Mouse (Mus musculus): ENCODE measurements around the gene Fgg. TPM values are rescaled to one million over a fixed set of nuclear protein-coding genes. Genes with fewer than 3 reads are reported as not detected.

Gene Fgg
- polyA plus RNA-seq, 1 experiment from 2014 or later, result not detected

GRCm38 (mm10) chr3:83013951-83014350 is 6.4 kb downstream of the Fgg start:
- DNase-seq (ENCODE audit: low spot score), result no peak
- Histone ChIP-seq H3K4me2 (replicated peaks) (no peak overlapping the region), H3K27me3 (ENCODE audit: control insufficient read depth, insufficient read depth, low read length) (no peaks in the 10 kb centered on the region), H3K27ac (no peak overlapping the region), H3K9ac (no peak overlapping the region), H3K4me1 (replicated peaks; ENCODE audit: control insufficient read depth, insufficient read depth, low read length) (0 out of 2 replicates have a peak, but pooled peaks cover 4% of the 10 kb centered on the region), H3K4me3 (replicated peaks; ENCODE audit: low read length) (no peak overlapping the region), H3K36me3 (replicated peaks; ENCODE audit: control insufficient read depth, insufficient read depth) (no peaks in the 10 kb centered on the region), H3K9me3 (ENCODE audit: control insufficient read depth, low read length) (no peaks in the 10 kb centered on the region)
- no peak for ATAC-seq (ENCODE audit: low FRiP score)
- WGBS, result 91% methylated on average over 10 of the region's 10 CpGs

- no peaks in the 10 kb centered on the region for H3K9me3 ChIP-seq (ENCODE audit: control insufficient read depth, low read length)
- H3K27ac ChIP-seq, result no peak overlapping the region
- H3K36me3 ChIP-seq (replicated peaks; ENCODE audit: control insufficient read depth, insufficient read depth), result no peaks in the 10 kb centered on the region
- 74% methylated on average over 1 of the region's 1 CpGs for WGBS
- ATAC-seq (ENCODE audit: low FRiP score), result no peak
- H3K4me2 ChIP-seq (replicated peaks), result no peak overlapping the region
- H3K4me1 ChIP-seq (replicated peaks; ENCODE audit: control insufficient read depth, insufficient read depth, low read length), result 0 out of 2 replicates have a peak, but pooled peaks cover 4% of the 10 kb centered on the region
- H3K9ac ChIP-seq, result no peak overlapping the region
- no peaks in the 10 kb centered on the region for H3K27me3 ChIP-seq (ENCODE audit: control insufficient read depth, insufficient read depth, low read length)
- no peak for DNase-seq (ENCODE audit: low spot score)
- no peak overlapping the region for H3K4me3 ChIP-seq (replicated peaks; ENCODE audit: low read length)
Measured at GRCm38 (mm10) chr3:83016236-83016635, 8.7 kb downstream of the Fgg start.

- Histone ChIP-seq H3K36me3 (replicated peaks; ENCODE audit: control insufficient read depth, insufficient read depth) (no peaks in the 10 kb centered on the region), H3K9me3 (ENCODE audit: control insufficient read depth, low read length) (no peaks in the 10 kb centered on the region), H3K27ac (no peak overlapping the region), H3K4me1 (replicated peaks; ENCODE audit: control insufficient read depth, insufficient read depth, low read length) (no peaks in the 10 kb centered on the region), H3K9ac (no peak overlapping the region), H3K4me3 (replicated peaks; ENCODE audit: low read length) (no peak overlapping the region), H3K4me2 (replicated peaks) (no peak overlapping the region), H3K27me3 (ENCODE audit: control insufficient read depth, insufficient read depth, low read length) (no peaks in the 10 kb centered on the region)
- DNase-seq (ENCODE audit: low spot score) (no peak), ATAC-seq (ENCODE audit: low FRiP score) (no peak)
- WGBS, result 88% methylated on average over 2 of the region's 2 CpGs
Measured at GRCm38 (mm10) chr3:83020387-83020786, 12.9 kb downstream of the Fgg start.

GRCm38 (mm10) chr3:83021176-83021575 is 13.7 kb downstream of the Fgg start:
- ATAC-seq (ENCODE audit: low FRiP score), result no peak
- H3K27ac ChIP-seq, result no peak overlapping the region
- no peaks in the 10 kb centered on the region for H3K36me3 ChIP-seq (replicated peaks; ENCODE audit: control insufficient read depth, insufficient read depth)
- no peaks in the 10 kb centered on the region for H3K9me3 ChIP-seq (ENCODE audit: control insufficient read depth, low read length)
- no peak for DNase-seq (ENCODE audit: low spot score)
- H3K4me1 ChIP-seq (replicated peaks; ENCODE audit: control insufficient read depth, insufficient read depth, low read length), result no peaks in the 10 kb centered on the region
- H3K9ac ChIP-seq, result no peak overlapping the region
- no peak overlapping the region for H3K4me2 ChIP-seq (replicated peaks)
- no peaks in the 10 kb centered on the region for H3K27me3 ChIP-seq (ENCODE audit: control insufficient read depth, insufficient read depth, low read length)
- 92% methylated on average over 5 of the region's 5 CpGs for WGBS
- no peak overlapping the region for H3K4me3 ChIP-seq (replicated peaks; ENCODE audit: low read length)

- ATAC-seq (ENCODE audit: low FRiP score) (no peak), DNase-seq (ENCODE audit: low spot score) (no peak)
- Histone ChIP-seq H3K9me3 (ENCODE audit: control insufficient read depth, low read length) (no peaks in the 10 kb centered on the region), H3K27ac (no peak overlapping the region), H3K4me1 (replicated peaks; ENCODE audit: control insufficient read depth, insufficient read depth, low read length) (no peaks in the 10 kb centered on the region), H3K36me3 (replicated peaks; ENCODE audit: control insufficient read depth, insufficient read depth) (no peaks in the 10 kb centered on the region), H3K4me2 (replicated peaks) (no peak overlapping the region), H3K4me3 (replicated peaks; ENCODE audit: low read length) (no peak overlapping the region), H3K9ac (no peak overlapping the region), H3K27me3 (ENCODE audit: control insufficient read depth, insufficient read depth, low read length) (no peaks in the 10 kb centered on the region)
- 67% methylated on average over 6 of the region's 6 CpGs for WGBS
Measured at GRCm38 (mm10) chr3:83025036-83025435, 17.5 kb downstream of the Fgg start.

GRCm38 (mm10) chr3:83025475-83026301 is 18.2 kb downstream of the Fgg start, which contains the start of gene Fga:
Gene Fga (plus strand): TSS chr3:83026076.
- ATAC-seq (ENCODE audit: low FRiP score) (no peak), DNase-seq (ENCODE audit: low spot score) (no peak)
- H3K9me3 ChIP-seq (ENCODE audit: control insufficient read depth, low read length), result no peaks in the 10 kb centered on the region
- H3K27me3 ChIP-seq (ENCODE audit: control insufficient read depth, insufficient read depth, low read length), result no peaks in the 10 kb centered on the region
- 81% methylated on average over 9 of the region's 9 CpGs for WGBS
- no peaks in the 10 kb centered on the region for H3K36me3 ChIP-seq (replicated peaks; ENCODE audit: control insufficient read depth, insufficient read depth)
- H3K27ac ChIP-seq, result no peak within 1 kb of the TSS
- H3K4me1 ChIP-seq (replicated peaks; ENCODE audit: control insufficient read depth, insufficient read depth, low read length), result no peaks in the 10 kb centered on the region
- no peak within 1 kb of the TSS for H3K4me3 ChIP-seq (replicated peaks; ENCODE audit: low read length)
- H3K9ac ChIP-seq, result no peak within 1 kb of the TSS
- H3K4me2 ChIP-seq (replicated peaks), result no peak within 1 kb of the TSS

DNA sequence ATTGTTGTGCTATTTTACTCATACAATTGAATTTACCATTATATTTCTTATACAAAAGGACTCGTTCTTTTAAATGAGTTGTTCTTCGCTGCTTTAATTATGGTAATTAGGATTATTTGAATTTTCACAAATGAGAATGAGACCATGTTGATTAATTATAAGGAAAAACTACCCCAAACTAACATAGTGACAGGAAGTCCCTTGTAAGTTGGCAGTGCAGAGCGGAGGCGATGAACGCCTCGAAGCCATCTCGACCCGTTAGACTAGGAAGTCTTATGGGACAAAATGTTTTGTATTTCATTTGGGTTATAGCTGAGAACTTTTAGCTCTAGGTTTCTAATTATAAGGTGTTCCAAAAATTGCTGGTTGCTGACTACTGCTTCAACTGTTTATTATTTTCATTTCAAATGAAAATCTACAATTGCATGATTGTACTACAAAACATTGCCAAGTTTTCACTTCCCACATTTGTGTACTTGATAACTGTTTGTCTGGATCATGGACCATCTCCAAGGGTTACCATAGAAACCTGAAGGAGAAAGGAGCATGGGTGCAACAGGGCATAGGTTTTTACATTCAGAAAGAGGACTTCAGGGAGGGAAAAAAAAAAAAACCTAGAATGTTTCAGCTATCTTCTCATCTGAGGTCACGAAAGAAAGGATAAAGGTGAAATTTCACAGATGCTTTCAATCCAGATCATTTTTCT is 20.2 kb downstream of the Fgg start:
- no peak overlapping the region for H3K9ac ChIP-seq
- no peaks in the 10 kb centered on the region for H3K9me3 ChIP-seq (ENCODE audit: control insufficient read depth, low read length)
- no peak overlapping the region for H3K27ac ChIP-seq
- H3K4me2 ChIP-seq (replicated peaks), result no peak overlapping the region
- H3K4me3 ChIP-seq (replicated peaks; ENCODE audit: low read length), result no peak overlapping the region
- H3K36me3 ChIP-seq (replicated peaks; ENCODE audit: control insufficient read depth, insufficient read depth), result no peaks in the 10 kb centered on the region
- DNase-seq (ENCODE audit: low spot score) (no peak), ATAC-seq (ENCODE audit: low FRiP score) (no peak)
- WGBS, result 88% methylated on average over 9 of the region's 9 CpGs
- H3K27me3 ChIP-seq (ENCODE audit: control insufficient read depth, insufficient read depth, low read length), result no peaks in the 10 kb centered on the region
- no peaks in the 10 kb centered on the region for H3K4me1 ChIP-seq (replicated peaks; ENCODE audit: control insufficient read depth, insufficient read depth, low read length)

DNA sequence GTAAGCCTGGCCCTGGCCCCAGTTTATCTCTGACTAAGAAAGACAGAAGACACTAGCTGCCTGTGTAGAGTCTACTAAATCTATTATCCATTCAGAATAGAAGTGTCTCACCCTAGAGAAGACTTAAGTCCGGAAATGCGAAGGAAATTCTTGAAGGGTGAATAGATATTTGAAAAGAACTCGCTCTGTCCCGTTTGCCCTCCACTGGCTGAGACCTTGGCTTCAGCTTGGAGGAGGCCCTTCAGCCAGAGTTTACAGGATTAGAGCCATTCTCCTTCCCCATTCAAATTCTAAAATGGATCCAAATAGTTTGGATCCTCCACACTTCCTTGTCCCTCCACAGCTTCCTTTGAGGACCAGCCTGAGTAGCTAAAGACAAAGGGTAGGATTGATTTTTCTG is 22.8 kb downstream of the Fgg start:
- Histone ChIP-seq H3K9me3 (ENCODE audit: control insufficient read depth, low read length) (no peaks in the 10 kb centered on the region), H3K36me3 (replicated peaks; ENCODE audit: control insufficient read depth, insufficient read depth) (no peaks in the 10 kb centered on the region), H3K9ac (no peak overlapping the region), H3K4me2 (replicated peaks) (no peak overlapping the region), H3K4me3 (replicated peaks; ENCODE audit: low read length) (no peak overlapping the region), H3K4me1 (replicated peaks; ENCODE audit: control insufficient read depth, insufficient read depth, low read length) (no peaks in the 10 kb centered on the region), H3K27ac (no peak overlapping the region), H3K27me3 (ENCODE audit: control insufficient read depth, insufficient read depth, low read length) (no peaks in the 10 kb centered on the region)
- ATAC-seq (ENCODE audit: low FRiP score), result no peak
- WGBS, result 84% methylated on average over 4 of the region's 4 CpGs
- DNase-seq (ENCODE audit: low spot score), result no peak

- H3K4me2 ChIP-seq (replicated peaks), result peak overlapping the region; percentile 35
- peak overlapping the region; percentile 5; the same call in 1 of the 2 replicates for H3K4me3 ChIP-seq (replicated peaks; ENCODE audit: low read length)
- ATAC-seq (ENCODE audit: low FRiP score), result no peak
- 45% methylated on average over 13 of the region's 13 CpGs for WGBS
- no peaks in the 10 kb centered on the region for H3K27me3 ChIP-seq (ENCODE audit: control insufficient read depth, insufficient read depth, low read length)
- H3K9ac ChIP-seq, result no peak overlapping the region
- no peak for DNase-seq (ENCODE audit: low spot score)
- H3K9me3 ChIP-seq (ENCODE audit: control insufficient read depth, low read length), result no peaks in the 10 kb centered on the region
- no peak overlapping the region for H3K27ac ChIP-seq
- H3K4me1 ChIP-seq (replicated peaks; ENCODE audit: control insufficient read depth, insufficient read depth, low read length), result no peaks in the 10 kb centered on the region
- H3K36me3 ChIP-seq (replicated peaks; ENCODE audit: control insufficient read depth, insufficient read depth), result no peaks in the 10 kb centered on the region
Measured at GRCm38 (mm10) chr3:83032746-83033308, 25.3 kb downstream of the Fgg start.

All from hindbrain, embryonic 14.5 days (tissue).